Comparison of ENCODE assay signal across 8 mouse cellular contexts in genomic region chr9:118610060-118610459, GRCm38 (mm10). TPM values are rescaled to one million over a fixed set of nuclear protein-coding genes. Genes with fewer than 3 reads are reported as not detected.
DNase-seq lines count a peak whose midpoint lies in the region; ATAC-seq and TF ChIP-seq lines count a peak whose summit lies in the region.

No protein-coding gene starts in this region.

- intact Hi-C loops in left cerebral cortex, postnatal 36 days (cut with DNase I), result loop anchor here (5.0 kb wide), 1 partner anchor 67 kb away; no protein-coding TSS in a partner anchor

- no peaks in the 10 kb centered on the region for H3K9me3 ChIP-seq in heart, embryonic 10.5 days
- H3K9me3 ChIP-seq in MEL (replicated peaks; ENCODE audit: insufficient read depth, low read length), result no peaks in the 10 kb centered on the region
- H3K9me3 ChIP-seq in heart, embryonic 11.5 days (replicated peaks; ENCODE audit: control insufficient read depth, low read length), result no peaks in the 10 kb centered on the region

- no peaks in the 10 kb centered on the region for H3K36me3 ChIP-seq in heart, embryonic 10.5 days
- H3K36me3 ChIP-seq in MEL (ENCODE audit: control insufficient read depth in 1 of 2, insufficient read depth in 2 of 2, low read length in 2 of 2), result no peaks in the 10 kb centered on the region
- no peaks in the 10 kb centered on the region for H3K36me3 ChIP-seq in heart, embryonic 11.5 days (ENCODE audit: control insufficient read depth, insufficient read depth, low read length)

- no peak overlapping the region for H3K27ac ChIP-seq in heart, embryonic 10.5 days
- H3K27ac ChIP-seq in MEL (ENCODE audit: control insufficient read depth, low read depth, low read length), result no peak overlapping the region
- no peak overlapping the region for H3K27ac ChIP-seq in heart, embryonic 11.5 days (ENCODE audit: low read depth, low read length)

- TF ChIP-seq POLR2A in MEL (IDR thresholded peaks at IDR 0.05; ENCODE audit: control insufficient read depth in 1 of 2, insufficient read depth in 1 of 2, low read depth in 1 of 2, low read length in 2 of 2, poor library complexity in 1 of 2), result no peak

- H3K27me3 ChIP-seq in heart, embryonic 10.5 days (ENCODE audit: insufficient read depth, poor library complexity, severe bottlenecking), result peaks cover 51% of the 10 kb centered on the region
- no peaks in the 10 kb centered on the region for H3K27me3 ChIP-seq in MEL (ENCODE audit: control insufficient read depth in 1 of 2, insufficient read depth in 2 of 2, low read length in 2 of 2)
- H3K27me3 ChIP-seq in heart, embryonic 11.5 days (ENCODE audit: control insufficient read depth, insufficient read depth, low read length), result peaks cover 13% of the 10 kb centered on the region; the same call in 1 of the 2 replicates

- no peak overlapping the region for H3K9ac ChIP-seq in MEL (ENCODE audit: control insufficient read depth, low read depth, low read length, poor library complexity, severe bottlenecking)
- no peak overlapping the region for H3K9ac ChIP-seq in heart, embryonic 11.5 days (ENCODE audit: low read depth, low read length)

- TF ChIP-seq EP300 in MEL (IDR thresholded peaks at IDR 0.05; ENCODE audit: low read depth in 1 of 2, low read length in 2 of 2), result no peak

- DNase-seq in heart, adult 11 months, result peak; percentile 95
- DNase-seq in heart, embryonic 10.5 days (ENCODE audit: low spot score), result no peak
- no peak for DNase-seq in MEL (ENCODE audit: low read depth, low spot score)
- DNase-seq in left cerebral cortex, postnatal 36 days (ENCODE audit: low spot score in 2 of 2), result peak; percentile 21 to 46
- peak; percentile 56 for DNase-seq in thymus, postnatal 25 days
- DNase-seq in neural tube, embryonic 10.5 days (ENCODE audit: extremely low spot score, low spot score), result no peak
- DNase-seq in urinary bladder, postnatal 14 days (ENCODE audit: low spot score), result no peak

- H3K4me1 ChIP-seq in heart, embryonic 10.5 days, result peaks cover 60% of the 10 kb centered on the region
- H3K4me1 ChIP-seq in MEL (ENCODE audit: control insufficient read depth in 1 of 2, insufficient read depth in 2 of 2, low read length in 2 of 2), result no peaks in the 10 kb centered on the region
- peaks cover 35% of the 10 kb centered on the region for H3K4me1 ChIP-seq in heart, embryonic 11.5 days (ENCODE audit: control insufficient read depth, insufficient read depth, low read length)

- no peak for TF ChIP-seq RAD21 in MEL (IDR thresholded peaks at IDR 0.05; ENCODE audit: low read depth, low read length)

- no peak overlapping the region for H3K4me3 ChIP-seq in heart, embryonic 10.5 days
- H3K4me3 ChIP-seq in MEL (ENCODE audit: control insufficient read depth in 1 of 2, insufficient read depth in 1 of 2, low read depth in 2 of 2, low read length in 2 of 2), result no peak overlapping the region
- H3K4me3 ChIP-seq in heart, embryonic 11.5 days (ENCODE audit: low read depth, low read length), result no peak overlapping the region

- H3K79me2 ChIP-seq in MEL (ENCODE audit: control insufficient read depth, insufficient read depth, low read length, poor library complexity), result no peaks in the 10 kb centered on the region

- peak in 2 of 3 experiments; percentile 9 to 25; a peak in 2 of 6 replicates for TF ChIP-seq CTCF in MEL (IDR thresholded peaks at IDR 0.05 in 2 of 3, conservative IDR thresholded peaks at IDR 0.05 in 1 of 3; ENCODE audit: control insufficient read depth in 1 of 3, insufficient read depth in 1 of 3, low read depth in 2 of 3, low read length in 3 of 3, poor library complexity in 1 of 3, severe bottlenecking in 1 of 3)

- ATAC-seq in heart, embryonic 11.5 days (replicated peaks; ENCODE audit: insufficient number of reproducible peaks, low FRiP score, low TSS enrichment), result no peak

- peak overlapping the region; percentile 8 for H3K4me2 ChIP-seq in heart, embryonic 11.5 days

- 64% methylated on average over 10 of the region's 10 CpGs for WGBS in heart, embryonic 10.5 days
- 54% methylated on average over 10 of the region's 10 CpGs for WGBS in heart, embryonic 11.5 days (ENCODE audit: insufficient replicate concordance)

TF ChIP-seq in MEL, 35 proteins besides CTCF, POLR2A, EP300 and RAD21:
- TF ChIP-seq SMC3 (IDR thresholded peaks at IDR 0.05; ENCODE audit: low read depth, low read length) (peak; percentile 55), MYC (IDR thresholded peaks at IDR 0.05; ENCODE audit: low read depth, low read length) (no peak)

RNA-seq across cellular contexts. Expression of gene Itga9, which starts 3.6 kb away (rescaled TPM):
- 8.3 and 8.9 TPM in 2 replicates for polyA plus RNA-seq in heart, embryonic 10.5 days (2016; fragmentation: Nextera tagmentation; extraction: Ambion mirVana)
- total RNA-seq in MEL (2012; rRNA removed), result 0.19 and 0.39 TPM in 2 replicates
- polyA plus RNA-seq in MEL (2012; ENCODE audit: insufficient read depth in 1 of 2, insufficient read length in 2 of 2, low read depth in 1 of 2, low replicate concordance in 2 of 2, missing spikeins in 1 of 2), result under 1 TPM in 1 of 2 experiments, not detected in 1; 0.21 TPM
- polyA plus RNA-seq in heart, embryonic 11.5 days (2014; fragmentation: Nextera tagmentation; extraction: Ambion mirVana), result 8.3 and 9.9 TPM in 2 replicates
- 1 to 10 TPM; 5.5 to 9.3 TPM for total RNA-seq in left cerebral cortex, postnatal 36 days (2021)

Comparison
In these comparisons a context has a peak if more than half of its experiments do, and no peak if none do; other contexts are left out.
1. DNase-seq: peak in heart, adult 11 months (single experiment), left cerebral cortex, postnatal 36 days (2 of 2) and thymus, postnatal 25 days (single experiment); none in heart, embryonic 10.5 days (single experiment), MEL (single experiment), neural tube, embryonic 10.5 days (single experiment) and urinary bladder, postnatal 14 days (single experiment).